Mouse (Mus musculus) C2C12 (cell line): ENCODE results near the gene Greb1.

ENCODE experiments used
- CEBPB ChIP-seq: IDR thresholded peaks from one replicate; pipeline ENCODE4 v1.6.1; 2011; ENCODE audit warnings: low read depth, mild to moderate bottlenecking, control low read depth, moderate library complexity
- CTCF ChIP-seq: IDR thresholded peaks from one replicate; pipeline ENCODE4 v1.5.1; 2011; ENCODE audit not compliant: control insufficient read depth, insufficient read depth, insufficient read length
- MAX ChIP-seq: IDR thresholded peaks from one replicate; pipeline ENCODE4 v1.6.1; 2011; ENCODE audit warnings: mild to moderate bottlenecking, control low read depth
- MYOD1 ChIP-seq: IDR thresholded peaks from one replicate; pipeline ENCODE4 v1.6.1; 2011; ENCODE audit warnings: low read depth; ENCODE audit not compliant: control insufficient read depth, insufficient read length
- USF1 ChIP-seq: IDR thresholded peaks from one replicate; pipeline ENCODE4 v1.6.1; 2011; ENCODE audit warnings: low read depth, mild to moderate bottlenecking, control low read depth, moderate library complexity

GRCm38 (mm10) chr12:16781034-16781746 lies 19.5 kb downstream of the Greb1 start:
- TF ChIP-seq CTCF (no peak), MAX (no peak), USF1 (no peak), MYOD1 (no peak), CEBPB (no peak)
